Mouse (Mus musculus) forebrain, embryonic 11.5 days (tissue): ENCODE data around the gene Spata9. TPM values are rescaled to one million over a fixed set of nuclear protein-coding genes. Genes with fewer than 3 reads are reported as not detected.

Experiments used
- polyA plus RNA-seq: library from polyadenylated mRNA; unstranded; fragments of >200 nt; fragmentation: Nextera tagmentation; extraction: Ambion mirVana; gene quantifications from 2 replicates; pipeline ENCODE4 v1.2.1, GENCODE M21; 2014

Gene Spata9
- polyA plus RNA-seq, 1 experiment from 2014 or later: 0.67 TPM

Other genes with a start within 250 kb of the Spata9 start
- 19.4 and 22.9 TPM in 2 replicates for gene Glrx, start 127.3 kb upstream of the Spata9 start, polyA plus RNA-seq
- 64.4 and 66.7 TPM in 2 replicates for gene Rhobtb3, start 23.2 kb upstream of the Spata9 start, polyA plus RNA-seq
- gene Rfesd, start 51.6 kb downstream of the Spata9 start, polyA plus RNA-seq: 20.1 and 22.9 TPM in 2 replicates
- gene Gpr150, start 89.8 kb downstream of the Spata9 start, polyA plus RNA-seq: 0.36 and 0.48 TPM in 2 replicates
- gene Arsk, start 131.5 kb downstream of the Spata9 start, polyA plus RNA-seq: 4.8 and 6.6 TPM in 2 replicates
- 17.0 and 17.3 TPM in 2 replicates for gene Ttc37, start 131.6 kb downstream of the Spata9 start, polyA plus RNA-seq